Mouse (Mus musculus): Measurements from ENCODE around the gene Ganab. TPM values are rescaled to one million over a fixed set of nuclear protein-coding genes. Genes with fewer than 3 reads are reported as not detected.

The Ganab gene
- polyA plus RNA-seq, 1 experiment from 2014 or later: 76.8 TPM

Small RNA genes within 50 kb of the gene (microRNA-seq; reads per million reads assigned to microRNA genes)
- gene Mir5136: not detected

Other genes starting within 250 kb of the Ganab start
- gene Chrm1, start 234.3 kb upstream of the Ganab start, polyA plus RNA-seq (2014; fragmentation: Nextera tagmentation; extraction: Ambion mirVana): 0.30 and 0.35 TPM in 2 replicates
- 161 and 174 TPM in 2 replicates for gene Slc3a2, start 174.7 kb upstream of the Ganab start, polyA plus RNA-seq (2014; fragmentation: Nextera tagmentation; extraction: Ambion mirVana)
- gene Wdr74, start 162.2 kb upstream of the Ganab start, polyA plus RNA-seq (2014; fragmentation: Nextera tagmentation; extraction: Ambion mirVana): 80.7 and 80.8 TPM in 2 replicates
- 0.84 and 0.90 TPM in 2 replicates for gene 1700092M07Rik, start 157.4 kb upstream of the Ganab start, polyA plus RNA-seq (2014; fragmentation: Nextera tagmentation; extraction: Ambion mirVana)
- 102 and 103 TPM in 2 replicates for gene Stx5a, start 156.7 kb upstream of the Ganab start, polyA plus RNA-seq (2014; fragmentation: Nextera tagmentation; extraction: Ambion mirVana)
- 120 and 125 TPM in 2 replicates for gene Nxf1, start 141.0 kb upstream of the Ganab start, polyA plus RNA-seq (2014; fragmentation: Nextera tagmentation; extraction: Ambion mirVana)
- gene Tmem223, start 127.1 kb upstream of the Ganab start, polyA plus RNA-seq (2014; fragmentation: Nextera tagmentation; extraction: Ambion mirVana): 209 and 273 TPM in 2 replicates
- gene Tmem179b, start 123.6 kb upstream of the Ganab start, polyA plus RNA-seq (2014; fragmentation: Nextera tagmentation; extraction: Ambion mirVana): 29.3 and 37.5 TPM in 2 replicates
- gene Taf6l, start 111.7 kb upstream of the Ganab start, polyA plus RNA-seq (2014; fragmentation: Nextera tagmentation; extraction: Ambion mirVana): 18.7 TPM in 2 replicates
- 134 and 145 TPM in 2 replicates for gene Polr2g, start 99.5 kb upstream of the Ganab start, polyA plus RNA-seq (2014; fragmentation: Nextera tagmentation; extraction: Ambion mirVana)
- 6.8 and 7.1 TPM in 2 replicates for gene Zbtb3, start 95.5 kb upstream of the Ganab start, polyA plus RNA-seq (2014; fragmentation: Nextera tagmentation; extraction: Ambion mirVana)
- 46.9 and 56.1 TPM in 2 replicates for gene Ttc9c, start 78.7 kb upstream of the Ganab start, polyA plus RNA-seq (2014; fragmentation: Nextera tagmentation; extraction: Ambion mirVana)
- gene Hnrnpul2, start 78.1 kb upstream of the Ganab start, polyA plus RNA-seq (2014; fragmentation: Nextera tagmentation; extraction: Ambion mirVana): 8.0 and 8.4 TPM in 2 replicates
- not detected in 2 replicates for gene AC129217.1, start 68.3 kb upstream of the Ganab start, polyA plus RNA-seq (2014; fragmentation: Nextera tagmentation; extraction: Ambion mirVana)
- gene Bscl2, start 60.6 kb upstream of the Ganab start, polyA plus RNA-seq (2014; fragmentation: Nextera tagmentation; extraction: Ambion mirVana): 79.9 and 89.2 TPM in 2 replicates
- 508 and 520 TPM in 2 replicates for gene Gng3, start 58.9 kb upstream of the Ganab start, polyA plus RNA-seq (2014; fragmentation: Nextera tagmentation; extraction: Ambion mirVana)
- 0.82 and 1.1 TPM in 2 replicates for gene Lrrn4cl, start 47.3 kb upstream of the Ganab start, polyA plus RNA-seq (2014; fragmentation: Nextera tagmentation; extraction: Ambion mirVana)
- 129 and 131 TPM in 2 replicates for gene Ubxn1, start 26.6 kb upstream of the Ganab start, polyA plus RNA-seq (2014; fragmentation: Nextera tagmentation; extraction: Ambion mirVana)
- gene Uqcc3, start 17.1 kb upstream of the Ganab start, polyA plus RNA-seq (2014; fragmentation: Nextera tagmentation; extraction: Ambion mirVana): 49.1 and 60.6 TPM in 2 replicates
- 33.0 and 39.9 TPM in 2 replicates for gene Lbhd1, start 14.3 kb upstream of the Ganab start, polyA plus RNA-seq (2014; fragmentation: Nextera tagmentation; extraction: Ambion mirVana)
- gene Gm49403, start 14.1 kb upstream of the Ganab start, polyA plus RNA-seq (2014; fragmentation: Nextera tagmentation; extraction: Ambion mirVana): not detected in 2 replicates
- gene 1810009A15Rik, start 9.2 kb upstream of the Ganab start, polyA plus RNA-seq (2014; fragmentation: Nextera tagmentation; extraction: Ambion mirVana): 42.7 and 49.2 TPM in 2 replicates
- gene Gm49416, start 9.1 kb upstream of the Ganab start, polyA plus RNA-seq (2014; fragmentation: Nextera tagmentation; extraction: Ambion mirVana): 2.5 TPM in 1 of 2 replicates, not detected in the other
- gene Ints5, start 5.1 kb upstream of the Ganab start, polyA plus RNA-seq (2014; fragmentation: Nextera tagmentation; extraction: Ambion mirVana): 26.4 and 28.5 TPM in 2 replicates
- 81.6 and 83.9 TPM in 2 replicates for gene B3gat3, start 22.3 kb downstream of the Ganab start, polyA plus RNA-seq (2014; fragmentation: Nextera tagmentation; extraction: Ambion mirVana)
- gene Rom1, start 31.3 kb downstream of the Ganab start, polyA plus RNA-seq (2014; fragmentation: Nextera tagmentation; extraction: Ambion mirVana): 1.4 and 1.6 TPM in 2 replicates
- gene Eml3, start 31.5 kb downstream of the Ganab start, polyA plus RNA-seq (2014; fragmentation: Nextera tagmentation; extraction: Ambion mirVana): 5.8 and 6.1 TPM in 2 replicates
- 29.3 and 30.3 TPM in 2 replicates for gene Mta2, start 43.8 kb downstream of the Ganab start, polyA plus RNA-seq (2014; fragmentation: Nextera tagmentation; extraction: Ambion mirVana)
- 20.0 and 23.0 TPM in 2 replicates for gene Tut1, start 55.8 kb downstream of the Ganab start, polyA plus RNA-seq (2014; fragmentation: Nextera tagmentation; extraction: Ambion mirVana)
- gene Eef1g, start 69.0 kb downstream of the Ganab start, polyA plus RNA-seq (2014; fragmentation: Nextera tagmentation; extraction: Ambion mirVana): 308 and 316 TPM in 2 replicates
- gene Ahnak, start 91.2 kb downstream of the Ganab start, polyA plus RNA-seq (2014; fragmentation: Nextera tagmentation; extraction: Ambion mirVana): 4.5 and 4.9 TPM in 2 replicates
- gene Scgb1a1, start 189.9 kb downstream of the Ganab start, polyA plus RNA-seq (2014; fragmentation: Nextera tagmentation; extraction: Ambion mirVana): not detected in 2 replicates
- 27.0 and 32.2 TPM in 2 replicates for gene Asrgl1, start 237.6 kb downstream of the Ganab start, polyA plus RNA-seq (2014; fragmentation: Nextera tagmentation; extraction: Ambion mirVana)

All from hindbrain, embryonic 14.5 days (tissue).